In the genomic region with DNA sequence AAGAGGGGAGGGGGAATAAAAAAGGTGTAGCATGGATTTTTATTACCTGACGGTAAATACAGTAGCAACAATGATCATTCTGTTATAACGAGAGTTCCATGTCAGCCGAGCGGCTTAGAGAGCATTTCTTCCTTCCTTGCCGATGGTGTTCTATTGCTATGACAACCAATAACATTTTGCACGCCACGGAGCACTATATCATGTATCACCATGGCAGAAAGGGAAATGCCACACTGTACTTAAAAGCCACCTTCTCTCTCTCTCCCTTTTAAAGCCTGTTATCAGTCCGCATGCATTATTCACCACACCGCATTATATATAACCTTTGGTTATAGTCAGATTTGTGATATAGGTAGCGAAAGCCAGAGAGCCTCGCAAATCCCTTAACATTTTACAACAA, we compare ENCODE assay signal across 11 mouse cellular contexts.
DNase-seq lines count a peak whose midpoint lies in the region; ATAC-seq and TF ChIP-seq lines count a peak whose summit lies in the region.
"Had no signal": no experiment of that assay in that cellular context is flagged by ENCODE, and none has a peak within 500 bp of the region (broad histone marks: within the 10 kb centered on the region; RNA-seq: fewer than 3 reads in every experiment).

No protein-coding gene starts in this region.

- no peak for TF ChIP-seq POLR2A in lung, adult 2 months (IDR thresholded peaks at IDR 0.05; ENCODE audit: borderline replicate concordance, extremely low read depth, low read depth, low read length)

- ATAC-seq in lung, embryonic 15.5 days (ENCODE audit: borderline replicate concordance, extremely low read depth, low FRiP score, low TSS enrichment) = no peak
- peak; percentile 62 for ATAC-seq in forebrain, embryonic 16.5 days
- ATAC-seq in stomach, embryonic 14.5 days (ENCODE audit: insufficient number of reproducible peaks, insufficient read depth, low FRiP score, low read depth) = peak; percentile 42; the same call in 1 of the 2 replicates

- H3K36me3 ChIP-seq in lung, embryonic 15.5 days = no peaks in the 10 kb centered on the region
- H3K36me3 ChIP-seq in forebrain, embryonic 16.5 days (ENCODE audit: control insufficient read depth, insufficient read depth) = no peaks in the 10 kb centered on the region
- H3K36me3 ChIP-seq in stomach, embryonic 14.5 days (ENCODE audit: control insufficient read depth, insufficient read depth, low read length) = no peaks in the 10 kb centered on the region
- H3K36me3 ChIP-seq: heart, embryonic 13.5 days; liver, embryonic 13.5 days had no signal

- no peak for TF ChIP-seq CTCF in lung, adult 2 months (IDR thresholded peaks at IDR 0.05; ENCODE audit: insufficient read depth, low read length)

- peak overlapping the region; percentile 61 for H3K27ac ChIP-seq in lung, embryonic 15.5 days
- H3K27ac ChIP-seq in forebrain, embryonic 16.5 days (ENCODE audit: low read length) = no peak overlapping the region
- no peak overlapping the region for H3K27ac ChIP-seq in stomach, embryonic 14.5 days (ENCODE audit: low read length)
- H3K27ac ChIP-seq: heart, embryonic 13.5 days; liver, embryonic 13.5 days had no signal

- peaks cover 36% of the 10 kb centered on the region for H3K4me1 ChIP-seq in lung, embryonic 15.5 days
- H3K4me1 ChIP-seq in lung, adult 2 months (ENCODE audit: control insufficient read depth, insufficient read depth, low read length) = peaks cover 2% of the 10 kb centered on the region
- H3K4me1 ChIP-seq in forebrain, embryonic 16.5 days (replicated peaks; ENCODE audit: control insufficient read depth, insufficient read depth, low read length) = peaks cover 43% of the 10 kb centered on the region
- 0 out of 2 replicates have a peak, but pooled peaks cover 6% of the 10 kb centered on the region for H3K4me1 ChIP-seq in stomach, embryonic 14.5 days (ENCODE audit: control insufficient read depth, insufficient read depth, low read length)

- H3K27me3 ChIP-seq in lung, embryonic 15.5 days = no peaks in the 10 kb centered on the region
- H3K27me3 ChIP-seq in forebrain, embryonic 16.5 days (replicated peaks; ENCODE audit: control insufficient read depth, insufficient read depth, low read length) = no peaks in the 10 kb centered on the region
- no peaks in the 10 kb centered on the region for H3K27me3 ChIP-seq in stomach, embryonic 14.5 days (ENCODE audit: control insufficient read depth, insufficient read depth, low read length)
- H3K27me3 ChIP-seq: heart, embryonic 13.5 days; liver, embryonic 13.5 days had no signal

- no peaks in the 10 kb centered on the region for H3K9me3 ChIP-seq in lung, embryonic 15.5 days
- no peaks in the 10 kb centered on the region for H3K9me3 ChIP-seq in forebrain, embryonic 16.5 days (ENCODE audit: control insufficient read depth, low read length)
- H3K9me3 ChIP-seq in stomach, embryonic 14.5 days (ENCODE audit: control insufficient read depth, low read depth, low read length) = no peaks in the 10 kb centered on the region
- H3K9me3 ChIP-seq: heart, embryonic 13.5 days; liver, embryonic 13.5 days had no signal

- DNase-seq in lung, adult 2 months = no peak
- peak; percentile 10 for DNase-seq in induced T-regulatory cell, adult 2 months (ENCODE audit: low read depth)
- no peak for DNase-seq in cerebellum, postnatal 14 days
- DNase-seq in adrenal gland, postnatal 36 days = no peak
- DNase-seq: layer of hippocampus, postnatal 36 days; liver, embryonic 13.5 days; retina, postnatal 1 day had no signal

- no peak overlapping the region for H3K4me3 ChIP-seq in lung, embryonic 15.5 days
- H3K4me3 ChIP-seq in lung, adult 2 months (replicated peaks; ENCODE audit: extremely low read depth, low read depth, low read length) = no peak overlapping the region
- H3K4me3 ChIP-seq in forebrain, embryonic 16.5 days (replicated peaks; ENCODE audit: low read length) = no peak overlapping the region
- no peak overlapping the region for H3K4me3 ChIP-seq in stomach, embryonic 14.5 days (ENCODE audit: low read depth, low read length)
- H3K4me3 ChIP-seq: heart, embryonic 13.5 days; liver, embryonic 13.5 days had no signal

- no peak overlapping the region for H3K9ac ChIP-seq in lung, embryonic 15.5 days
- no peak overlapping the region for H3K9ac ChIP-seq in forebrain, embryonic 16.5 days (replicated peaks; ENCODE audit: low read depth, low read length)
- no peak overlapping the region for H3K9ac ChIP-seq in stomach, embryonic 14.5 days (replicated peaks; ENCODE audit: low read depth, low read length)
- H3K9ac ChIP-seq: heart, embryonic 13.5 days; liver, embryonic 13.5 days had no signal

- 45% methylated on average over 11 of the region's 11 CpGs for WGBS in lung, embryonic 15.5 days
- 65% methylated on average over 11 of the region's 11 CpGs for WGBS in lung, adult 2 months
- WGBS in forebrain, embryonic 16.5 days = 47% methylated on average over 11 of the region's 11 CpGs
- WGBS in stomach, embryonic 14.5 days = 52% methylated on average over 11 of the region's 11 CpGs

- H3K4me2 ChIP-seq in lung, embryonic 15.5 days = peak overlapping the region; percentile 25
- no peak overlapping the region for H3K4me2 ChIP-seq in forebrain, embryonic 16.5 days (ENCODE audit: low read length)
- no peak overlapping the region for H3K4me2 ChIP-seq in stomach, embryonic 14.5 days (replicated peaks; ENCODE audit: low read depth, low read length)
- H3K4me2 ChIP-seq: heart, embryonic 13.5 days; liver, embryonic 13.5 days had no signal
